Mouse (Mus musculus) stomach, embryonic 16.5 days (tissue): ENCODE measurements around the gene Dtx3l. TPM values are rescaled to one million over a fixed set of nuclear protein-coding genes. Genes with fewer than 3 reads are reported as not detected.

Experiments used
- ATAC-seq: fragments of 200-750 bp; cut with Nextera tagmentation; 2 replicates; pipeline ENCODE4 v1.8.0; 2017; ENCODE audit warnings: moderate number of reproducible peaks, moderate TSS enrichment; ENCODE audit not compliant: insufficient read depth, low FRiP score
- H3K27ac ChIP-seq: fragments of 300-500 bp; sonication (generic); 2 replicates; pipeline ENCODE4 v1.5.1; 2014; ENCODE audit warnings: low read length
- H3K27me3 ChIP-seq: fragments of 300-500 bp; sonication (generic); 2 replicates; pipeline ENCODE4 v1.6.1; 2014; ENCODE audit warnings: low read length, control low read depth, mixed read lengths; ENCODE audit not compliant: control insufficient read depth, insufficient read depth
- H3K36me3 ChIP-seq: fragments of 300-500 bp; sonication (generic); 2 replicates; pipeline ENCODE4 v1.6.1; 2014; ENCODE audit warnings: low read length; ENCODE audit not compliant: control insufficient read depth, insufficient read depth
- H3K4me1 ChIP-seq: fragments of 300-500 bp; sonication (generic); 2 replicates; pipeline ENCODE4 v1.6.1; 2014; ENCODE audit warnings: low read length, control low read depth, mixed read lengths; ENCODE audit not compliant: control insufficient read depth, insufficient read depth
- H3K4me2 ChIP-seq: fragments of 300-500 bp; sonication (generic); 2 replicates; pipeline ENCODE4 v1.6.1; 2014; ENCODE audit warnings: low read depth, low read length, mixed read lengths
- H3K4me3 ChIP-seq: fragments of 300-500 bp; sonication (generic); replicated peaks from 2 replicates; pipeline ENCODE4 v1.5.1; 2014; ENCODE audit warnings: mild to moderate bottlenecking, low read length
- H3K9ac ChIP-seq: fragments of 300-500 bp; sonication (generic); 2 replicates; pipeline ENCODE4 v1.6.1; 2014; ENCODE audit warnings: low read length
- H3K9me3 ChIP-seq: fragments of 300-500 bp; sonication (generic); replicated peaks from 2 replicates; pipeline ENCODE4 v1.6.1; 2016; ENCODE audit warnings: low read length, control low read depth; ENCODE audit not compliant: control insufficient read depth
- WGBS: fragments of 180-500 bp; shearing (Covaris S2); extraction: QIAGEN DNeasy Blood & Tissue Kit; methylation state at CpG from one replicate; pipeline ENCODE4 v1.1.7; 2014; 5-methylcytosine and 5-hydroxymethylcytosine counted together
- polyA plus RNA-seq: library from polyadenylated mRNA; unstranded; fragments of >200 nt; fragmentation: Nextera tagmentation; extraction: Ambion mirVana; gene quantifications from 2 replicates; pipeline ENCODE4 v1.2.1, GENCODE M21; 2015

Gene Dtx3l
- polyA plus RNA-seq, 1 experiment from 2014 or later, result 7.1 TPM

DNA sequence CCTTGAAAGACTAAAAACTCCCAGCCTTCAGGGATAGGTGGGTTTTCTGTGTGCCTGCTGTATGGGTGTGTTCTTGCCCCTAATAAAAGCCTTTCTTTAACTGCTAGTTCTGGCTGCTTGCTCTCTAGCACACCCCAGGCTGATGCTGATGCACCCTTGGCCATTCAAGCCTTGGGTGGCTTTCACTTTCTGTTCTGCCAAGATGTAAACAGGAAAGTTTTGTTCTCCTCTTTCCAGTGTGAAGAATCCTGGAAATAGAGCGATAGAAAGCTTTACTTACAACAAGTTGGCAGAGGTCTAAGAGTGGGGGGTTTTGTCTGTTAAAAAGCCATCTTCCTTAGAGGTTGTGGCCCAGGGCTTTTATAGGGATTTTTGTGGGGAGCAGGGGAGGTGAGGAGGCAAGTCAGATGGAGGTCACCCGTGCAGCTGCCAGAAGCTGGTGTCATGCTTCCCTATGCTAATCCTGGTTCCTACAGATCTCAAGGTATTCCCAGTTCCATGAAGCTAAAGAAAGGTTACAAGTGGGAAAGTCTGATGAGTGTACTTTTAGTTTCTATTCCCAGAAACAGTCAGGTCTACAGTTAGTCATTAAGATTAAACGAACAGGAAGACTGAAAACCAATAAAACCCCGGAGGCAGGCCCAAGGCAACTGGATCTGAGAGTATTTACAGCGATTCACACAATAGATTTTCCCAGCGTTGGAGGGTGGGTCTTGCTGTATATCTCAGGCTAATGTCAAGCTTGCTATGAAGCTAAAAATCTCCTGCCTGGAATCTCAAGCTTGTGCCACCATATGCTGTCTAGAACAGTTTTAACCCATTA, 20.0 kb downstream of the Dtx3l start:
- Histone ChIP-seq H3K9ac (no peak overlapping the region), H3K4me2 (no peak overlapping the region), H3K36me3 (no peaks in the 10 kb centered on the region), H3K4me1 (no peaks in the 10 kb centered on the region), H3K9me3 (no peaks in the 10 kb centered on the region), H3K27me3 (no peaks in the 10 kb centered on the region), H3K27ac (no peak overlapping the region), H3K4me3 (no peak overlapping the region)
- WGBS, result 71% methylated on average over 6 of the region's 6 CpGs
- ATAC-seq, result no peak

DNA sequence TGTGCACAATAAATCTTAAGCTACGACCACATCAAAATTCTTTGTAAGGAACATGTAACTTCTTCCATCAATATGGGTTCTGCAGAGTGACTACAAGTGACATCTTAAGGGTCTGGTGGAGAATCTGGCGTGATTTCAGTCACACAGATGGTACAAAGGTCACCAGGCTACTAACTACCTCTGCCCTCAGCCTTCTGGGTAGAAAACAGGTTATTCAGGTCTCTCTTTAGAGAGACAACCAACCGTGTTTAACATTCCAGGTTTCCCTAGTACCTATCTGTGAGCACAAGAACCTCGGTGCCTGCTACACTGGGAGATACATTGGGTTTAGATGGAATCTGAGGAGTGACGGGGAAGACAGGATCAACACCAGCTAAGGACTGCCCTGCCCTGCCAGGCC, 24.6 kb downstream of the Dtx3l start:
- Histone ChIP-seq H3K27me3 (no peaks in the 10 kb centered on the region), H3K36me3 (no peaks in the 10 kb centered on the region), H3K27ac (no peak overlapping the region), H3K4me3 (no peak overlapping the region), H3K4me2 (no peak overlapping the region), H3K9ac (no peak overlapping the region), H3K4me1 (no peaks in the 10 kb centered on the region), H3K9me3 (no peaks in the 10 kb centered on the region)
- peak; percentile 66; the same call in 1 of the 2 replicates for ATAC-seq
- 61% methylated on average over 5 of the region's 5 CpGs for WGBS

DNA sequence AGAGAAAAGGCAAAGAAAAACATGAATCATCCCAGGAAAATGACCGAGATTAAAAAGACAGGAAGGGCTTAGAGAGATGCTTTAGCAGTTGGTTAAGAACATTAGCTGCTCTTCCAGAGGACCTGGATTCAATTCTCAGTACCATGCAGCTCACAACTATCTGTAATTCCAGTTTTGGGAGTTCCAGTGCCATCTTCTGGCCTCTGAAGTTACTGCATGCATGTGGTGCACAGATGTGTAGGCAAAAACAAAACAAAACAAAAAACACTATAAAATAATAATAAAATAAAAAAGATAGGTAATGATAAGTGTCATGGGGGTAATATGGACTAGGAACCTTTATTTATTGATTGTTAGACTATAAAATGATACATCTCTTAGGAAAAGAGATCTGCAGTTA, 25.4 kb downstream of the Dtx3l start:
- no peak overlapping the region for H3K9ac ChIP-seq
- no peak overlapping the region for H3K4me2 ChIP-seq
- no peaks in the 10 kb centered on the region for H3K4me1 ChIP-seq
- no peak overlapping the region for H3K4me3 ChIP-seq
- ATAC-seq, result no peak
- no peaks in the 10 kb centered on the region for H3K9me3 ChIP-seq
- no peaks in the 10 kb centered on the region for H3K27me3 ChIP-seq
- no peaks in the 10 kb centered on the region for H3K36me3 ChIP-seq
- 92% methylated on average over 1 of the region's 1 CpGs for WGBS
- no peak overlapping the region for H3K27ac ChIP-seq

DNA sequence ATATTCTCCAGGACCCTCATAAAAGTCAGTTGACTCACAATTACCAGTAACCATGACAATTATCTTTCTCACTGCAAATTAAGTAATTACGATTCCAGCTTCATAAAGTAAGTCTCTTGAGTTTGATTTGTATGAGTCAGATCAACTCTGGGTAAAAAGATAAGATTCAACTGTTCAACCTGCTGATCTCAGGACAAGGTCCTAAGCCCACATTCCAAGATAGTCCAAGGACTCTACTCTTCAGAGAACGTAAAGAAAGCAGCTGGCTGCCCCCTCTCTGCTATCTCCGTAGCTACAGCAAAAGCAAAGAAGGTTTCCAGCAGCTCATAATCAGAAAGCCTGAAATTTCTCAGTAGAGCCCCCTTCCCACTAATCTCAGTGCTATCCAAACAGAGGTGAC, 27.5 kb downstream of the Dtx3l start:
- Histone ChIP-seq H3K9ac (no peak overlapping the region), H3K4me2 (no peak overlapping the region), H3K4me1 (no peaks in the 10 kb centered on the region), H3K27ac (no peak overlapping the region), H3K9me3 (no peaks in the 10 kb centered on the region), H3K27me3 (no peaks in the 10 kb centered on the region), H3K4me3 (no peak overlapping the region), H3K36me3 (no peaks in the 10 kb centered on the region)
- 56% methylated on average over 3 of the region's 3 CpGs for WGBS
- no peak for ATAC-seq

DNA sequence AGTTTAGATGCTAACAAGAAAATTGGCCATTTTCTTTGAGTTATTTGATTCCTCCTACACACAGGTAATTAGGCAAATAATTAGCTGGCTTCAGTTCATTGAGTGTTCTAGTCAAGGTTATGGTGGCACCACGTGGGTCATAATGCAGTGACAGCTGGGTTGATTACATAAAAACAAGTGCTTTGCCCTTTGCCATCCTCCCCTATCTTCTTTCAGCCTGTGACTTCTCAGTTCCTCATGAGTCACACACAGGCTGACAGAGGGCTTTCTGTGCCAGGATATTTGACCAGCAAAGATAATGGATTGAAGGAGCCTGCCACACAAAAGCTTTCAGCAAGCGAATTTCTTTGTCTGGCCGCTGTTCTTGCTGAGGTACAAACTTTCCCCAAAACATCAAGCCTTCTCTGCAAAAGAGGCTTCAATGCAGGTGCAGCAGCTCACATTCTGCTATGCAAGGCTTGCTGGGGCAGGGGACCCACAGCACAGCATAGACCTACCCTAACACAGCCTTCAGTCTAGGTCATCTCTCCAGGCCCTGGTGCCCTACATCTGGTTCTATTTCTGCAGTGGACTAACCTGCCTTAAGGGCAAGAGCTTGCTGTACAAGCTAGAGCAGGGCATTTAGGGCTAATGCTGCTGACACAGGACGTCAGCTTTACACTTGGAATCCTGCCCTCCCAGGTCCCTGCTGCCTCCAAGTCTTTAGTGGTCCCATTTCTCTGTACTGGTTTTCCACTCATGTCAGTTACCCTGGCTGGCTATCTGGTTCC, 31.3 kb downstream of the Dtx3l start:
- H3K4me2 ChIP-seq, result no peak overlapping the region
- no peak overlapping the region for H3K9ac ChIP-seq
- H3K9me3 ChIP-seq, result no peaks in the 10 kb centered on the region
- H3K4me3 ChIP-seq, result no peak overlapping the region
- no peaks in the 10 kb centered on the region for H3K4me1 ChIP-seq
- H3K27me3 ChIP-seq, result no peaks in the 10 kb centered on the region
- ATAC-seq, result no peak
- H3K36me3 ChIP-seq, result no peaks in the 10 kb centered on the region
- 43% methylated on average over 4 of the region's 4 CpGs for WGBS
- H3K27ac ChIP-seq, result no peak overlapping the region

DNA sequence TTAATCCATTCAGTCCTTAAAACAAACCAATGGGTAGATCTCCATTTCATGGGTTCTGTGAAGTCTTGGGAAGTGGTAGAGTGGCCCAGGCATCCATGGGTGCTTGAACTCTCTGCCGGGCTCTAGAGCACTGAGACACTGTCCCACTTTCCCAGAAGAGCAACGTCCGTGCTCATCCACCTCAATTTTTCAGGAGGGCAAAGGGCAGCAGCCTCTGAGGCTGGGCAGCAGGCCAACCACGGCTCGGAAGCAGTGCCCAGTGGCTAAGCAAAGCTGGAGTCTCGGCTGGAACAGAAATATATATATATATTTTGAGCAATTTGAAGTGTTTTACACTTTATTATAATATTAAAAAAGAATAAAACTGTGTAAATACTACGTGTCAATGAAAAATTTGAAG, 32.1 kb downstream of the Dtx3l start:
- Histone ChIP-seq H3K9me3 (no peaks in the 10 kb centered on the region), H3K4me2 (no peak overlapping the region), H3K27me3 (no peaks in the 10 kb centered on the region), H3K4me1 (no peaks in the 10 kb centered on the region), H3K27ac (no peak overlapping the region), H3K9ac (no peak overlapping the region), H3K36me3 (no peaks in the 10 kb centered on the region), H3K4me3 (no peak overlapping the region)
- no peak for ATAC-seq
- 64% methylated on average over 7 of the region's 7 CpGs for WGBS

DNA sequence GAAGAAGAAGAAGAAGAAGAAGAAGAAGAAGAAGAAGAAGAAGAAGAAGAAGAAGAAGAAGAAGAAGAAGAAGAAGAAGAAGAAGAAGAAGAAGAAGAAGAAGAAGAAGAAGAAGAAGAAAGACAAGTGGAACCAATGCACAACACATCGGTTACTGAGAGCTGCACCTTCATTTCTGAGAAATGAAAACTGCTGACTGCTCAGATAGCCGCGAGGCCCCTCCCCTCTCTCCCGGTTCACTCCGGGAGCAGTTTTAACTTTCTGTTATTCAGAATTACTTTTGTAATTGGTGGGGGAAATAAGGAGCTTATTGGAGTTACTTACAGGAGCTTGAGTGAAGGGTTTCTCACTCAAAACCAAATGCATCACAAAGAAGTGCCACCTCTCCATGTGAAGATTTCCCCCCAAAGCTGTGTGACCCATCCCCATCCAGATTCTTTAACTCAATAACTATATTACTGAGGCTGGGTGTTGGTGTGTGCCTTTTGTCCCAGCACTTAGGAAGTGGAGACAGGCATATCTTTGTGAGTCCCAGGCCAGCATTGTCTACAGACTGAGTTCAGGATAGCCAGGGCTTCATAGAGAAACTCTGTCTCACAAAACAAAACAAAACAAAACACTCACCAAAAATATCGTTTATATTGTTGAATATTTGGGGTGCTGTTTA, 33.0 kb downstream of the Dtx3l start:
- Histone ChIP-seq H3K27me3 (no peaks in the 10 kb centered on the region), H3K36me3 (no peaks in the 10 kb centered on the region), H3K27ac (no peak overlapping the region), H3K4me2 (no peak overlapping the region), H3K4me3 (no peak overlapping the region), H3K9ac (no peak overlapping the region), H3K9me3 (no peaks in the 10 kb centered on the region), H3K4me1 (no peaks in the 10 kb centered on the region)
- 69% methylated on average over 6 of the region's 6 CpGs for WGBS
- ATAC-seq, result no peak

DNA sequence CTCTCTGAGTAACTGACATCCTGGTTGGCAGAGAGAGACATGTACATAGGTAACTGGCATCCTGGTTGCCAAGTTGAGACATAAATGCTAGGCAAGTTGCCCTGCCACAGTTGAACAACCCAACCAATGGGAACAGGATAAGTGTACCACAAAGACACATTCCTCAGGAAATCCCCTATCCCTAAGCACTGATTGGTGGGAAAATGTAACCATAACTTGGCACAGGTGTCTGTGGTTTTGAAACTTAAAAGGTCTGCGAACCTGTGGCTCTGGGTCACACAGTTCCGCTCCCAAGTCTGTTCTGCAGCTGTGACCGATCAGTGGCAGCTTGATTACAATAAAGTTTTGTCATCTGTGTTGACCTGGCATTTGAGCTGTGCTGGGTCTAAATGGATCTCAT, 33.6 kb downstream of the Dtx3l start:
- Histone ChIP-seq H3K9ac (no peak overlapping the region), H3K4me2 (no peak overlapping the region), H3K36me3 (no peaks in the 10 kb centered on the region), H3K27ac (no peak overlapping the region), H3K27me3 (no peaks in the 10 kb centered on the region), H3K4me1 (no peaks in the 10 kb centered on the region), H3K4me3 (no peak overlapping the region), H3K9me3 (no peaks in the 10 kb centered on the region)
- ATAC-seq, result no peak
- 88% methylated on average over 3 of the region's 3 CpGs for WGBS

DNA sequence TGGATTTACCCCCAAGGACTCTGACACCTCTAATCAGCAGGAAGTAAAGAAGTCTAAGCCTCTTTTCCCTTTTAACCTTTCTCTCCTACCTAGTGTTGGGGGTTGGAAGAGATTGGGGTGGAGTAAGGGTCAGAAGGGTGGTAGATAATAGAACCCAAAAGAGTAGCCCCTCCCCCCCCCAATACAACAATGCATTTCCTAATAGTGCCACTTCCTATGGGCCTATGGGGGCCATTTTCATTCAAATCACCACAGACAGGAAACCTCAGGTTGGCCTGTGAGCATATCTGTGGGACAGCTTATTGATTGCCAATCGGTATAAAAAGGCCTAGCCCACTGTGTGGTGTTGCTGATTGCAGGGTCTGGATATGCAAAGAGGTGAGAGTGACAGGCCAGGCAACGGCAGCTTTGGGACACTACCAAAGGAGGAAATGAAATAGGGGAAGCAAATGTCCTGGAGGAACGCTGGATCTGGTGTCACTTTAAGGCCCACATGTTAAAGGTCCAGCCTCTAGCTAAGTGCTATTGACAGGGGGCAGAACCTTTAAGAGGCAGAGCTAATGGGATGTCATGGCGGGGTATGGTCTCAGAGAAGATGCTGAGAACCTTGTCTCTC, 34.7 kb downstream of the Dtx3l start:
- WGBS, result 74% methylated on average over 4 of the region's 4 CpGs
- Histone ChIP-seq H3K4me1 (no peaks in the 10 kb centered on the region), H3K9me3 (no peaks in the 10 kb centered on the region), H3K4me3 (no peak overlapping the region), H3K27ac (no peak overlapping the region), H3K36me3 (no peaks in the 10 kb centered on the region), H3K27me3 (no peaks in the 10 kb centered on the region), H3K4me2 (no peak overlapping the region), H3K9ac (no peak overlapping the region)
- no peak for ATAC-seq
